Mouse (Mus musculus) E14TG2a.4 (cell line): ENCODE data around the gene Wfdc13.
"Not testable (repeated sequence)": the region's sequence is repeated elsewhere in the genome, so short reads cannot be mapped to it uniquely, and the experiment has no call there.

ENCODE experiments used
- H3K27me3 ChIP-seq: 2 replicates; pipeline ENCODE4 v1.6.1; 2014; ENCODE audit warnings: low read length, control low read depth; ENCODE audit not compliant: insufficient read depth
- H3K36me3 ChIP-seq: 2 replicates; pipeline ENCODE4 v1.6.1; 2014; ENCODE audit warnings: low read length, control low read depth; ENCODE audit not compliant: insufficient read depth
- H3K4me1 ChIP-seq: replicated peaks from 2 replicates; pipeline ENCODE4 v1.6.1; 2014; ENCODE audit warnings: low read depth, low read length, control low read depth
- H3K4me3 ChIP-seq: replicated peaks from 2 replicates; pipeline ENCODE4 v1.5.1; 2014; ENCODE audit warnings: mild to moderate bottlenecking, low read length
- H3K9me3 ChIP-seq: 2 replicates; pipeline ENCODE4 v1.6.1; 2014; ENCODE audit warnings: low read length, control low read depth
- CTCF ChIP-seq: conservative IDR thresholded peaks from 2 replicates; pipeline ENCODE4 v1.5.1; 2014; ENCODE audit warnings: low read length
- NANOG ChIP-seq: IDR thresholded peaks from 2 replicates; pipeline ENCODE4 v1.6.1; 2014; ENCODE audit warnings: borderline replicate concordance, low read length, mixed read lengths
- POU5F1 ChIP-seq: IDR thresholded peaks from 2 replicates; pipeline ENCODE4 v1.6.1; 2014; ENCODE audit warnings: low read length, borderline replicate concordance

Wfdc13 gene

DNA sequence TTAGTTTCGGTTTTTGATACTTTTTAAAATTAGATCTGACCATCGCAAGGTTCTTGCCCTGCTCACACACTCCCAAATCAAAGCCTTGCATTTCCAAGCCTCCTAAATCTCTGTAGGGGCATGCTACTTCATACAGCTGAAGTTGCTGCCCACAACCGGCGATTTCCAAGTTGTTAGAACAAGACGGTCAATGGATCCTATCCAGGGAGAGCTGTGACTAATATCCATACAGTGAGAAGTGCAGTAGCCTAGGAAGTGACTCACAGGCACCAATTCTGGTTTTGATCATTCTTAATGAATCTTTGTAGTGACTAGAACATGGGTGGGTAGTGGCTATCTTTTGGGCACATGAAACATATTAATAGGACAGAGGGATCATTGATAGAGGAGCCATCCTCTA, 16.9 kb downstream of the Wfdc13 start:
- no peak overlapping the region for H3K4me3 ChIP-seq
- H3K9me3 ChIP-seq = 0 out of 2 replicates have a peak, but pooled peaks cover 3% of the 10 kb centered on the region
- peaks cover 12% of the 10 kb centered on the region for H3K4me1 ChIP-seq
- peaks cover 6% of the 10 kb centered on the region; the same call in 1 of the 2 replicates for H3K27me3 ChIP-seq
- TF ChIP-seq NANOG = no peak
- no peak for TF ChIP-seq CTCF
- no peak for TF ChIP-seq POU5F1
- no peaks in the 10 kb centered on the region for H3K36me3 ChIP-seq

DNA sequence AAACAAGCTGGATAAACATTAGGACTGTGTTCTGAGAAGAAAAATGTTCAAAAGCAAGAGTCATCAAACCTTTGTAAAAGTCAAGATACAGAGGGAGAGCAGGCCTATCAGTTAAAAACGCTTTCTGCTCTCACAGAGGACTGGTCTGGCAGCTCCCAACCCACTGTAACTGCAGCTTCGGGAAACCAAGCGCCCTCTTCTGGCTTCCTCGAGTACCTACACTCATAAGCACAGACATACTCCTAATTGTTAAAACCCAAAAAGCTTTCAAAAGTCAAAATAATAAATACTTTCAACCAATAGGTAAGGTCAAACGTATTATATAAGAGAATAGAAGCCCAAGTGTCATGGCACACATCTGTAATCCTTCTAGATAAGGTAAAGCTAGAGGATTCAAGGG, 19.3 kb downstream of the Wfdc13 start:
- Histone ChIP-seq H3K4me3 (no peak overlapping the region), H3K9me3 (0 out of 2 replicates have a peak, but pooled peaks cover 3% of the 10 kb centered on the region), H3K36me3 (no peaks in the 10 kb centered on the region), H3K4me1 (peaks cover 6% of the 10 kb centered on the region), H3K27me3 (peaks cover 3% of the 10 kb centered on the region; the same call in 1 of the 2 replicates)
- TF ChIP-seq POU5F1 (no peak), NANOG (no peak), CTCF (peak; percentile 39)

DNA sequence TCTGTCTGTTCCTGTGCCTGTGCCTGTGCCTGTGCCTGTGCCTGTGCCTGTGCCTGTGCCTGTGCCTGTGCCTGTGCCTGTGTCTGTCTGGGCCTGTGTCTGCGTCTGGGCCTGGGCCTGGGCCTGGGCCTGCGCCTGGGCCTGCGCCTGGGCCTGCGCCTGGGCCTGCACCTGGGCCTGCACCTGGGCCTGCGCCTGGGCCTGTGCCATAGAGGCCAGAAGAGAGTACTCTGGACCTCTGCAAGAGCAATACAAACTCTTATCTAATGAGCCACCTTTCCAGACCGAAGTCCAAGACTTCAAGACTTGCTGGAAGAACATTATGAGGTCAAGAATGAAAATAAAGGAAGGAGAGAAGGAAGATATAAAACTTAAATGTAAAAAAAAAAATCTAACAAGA, 20.4 kb downstream of the Wfdc13 start:
- peaks cover 6% of the 10 kb centered on the region for H3K4me1 ChIP-seq
- peaks cover 3% of the 10 kb centered on the region; the same call in 1 of the 2 replicates for H3K27me3 ChIP-seq
- no peak for TF ChIP-seq CTCF
- TF ChIP-seq POU5F1 = no peak
- no peak for TF ChIP-seq NANOG
- H3K4me3 ChIP-seq = no peak overlapping the region
- H3K36me3 ChIP-seq = no peaks in the 10 kb centered on the region
- H3K9me3 ChIP-seq = 0 out of 2 replicates have a peak, but pooled peaks cover 3% of the 10 kb centered on the region

DNA sequence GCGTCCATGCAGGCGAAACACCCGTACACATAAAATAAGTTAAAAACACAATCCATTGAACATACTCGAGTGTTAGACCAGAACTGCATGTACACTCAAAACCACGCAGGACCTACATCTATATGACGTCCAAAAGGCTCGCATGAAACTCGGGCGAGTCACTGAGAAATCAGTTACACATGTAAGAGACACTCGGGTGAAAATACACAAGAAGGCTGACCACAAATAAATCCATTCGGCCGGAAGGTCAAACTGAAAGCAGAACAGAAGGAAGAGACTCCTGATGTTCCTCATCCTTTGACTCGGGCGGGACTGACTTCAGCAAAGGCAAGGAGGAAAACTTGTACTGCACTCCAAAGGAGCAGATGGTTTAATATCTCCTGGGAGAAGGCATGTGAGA, 21.1 kb downstream of the Wfdc13 start:
- Histone ChIP-seq H3K4me1 (peaks cover under 1% of the 10 kb centered on the region; the same call in 1 of the 2 replicates), H3K4me3 (no peak overlapping the region), H3K9me3 (0 out of 2 replicates have a peak, but pooled peaks cover 3% of the 10 kb centered on the region), H3K27me3 (peaks cover 3% of the 10 kb centered on the region; the same call in 1 of the 2 replicates), H3K36me3 (no peaks in the 10 kb centered on the region)
- TF ChIP-seq POU5F1 = no peak
- no peak for TF ChIP-seq NANOG
- no peak for TF ChIP-seq CTCF

DNA sequence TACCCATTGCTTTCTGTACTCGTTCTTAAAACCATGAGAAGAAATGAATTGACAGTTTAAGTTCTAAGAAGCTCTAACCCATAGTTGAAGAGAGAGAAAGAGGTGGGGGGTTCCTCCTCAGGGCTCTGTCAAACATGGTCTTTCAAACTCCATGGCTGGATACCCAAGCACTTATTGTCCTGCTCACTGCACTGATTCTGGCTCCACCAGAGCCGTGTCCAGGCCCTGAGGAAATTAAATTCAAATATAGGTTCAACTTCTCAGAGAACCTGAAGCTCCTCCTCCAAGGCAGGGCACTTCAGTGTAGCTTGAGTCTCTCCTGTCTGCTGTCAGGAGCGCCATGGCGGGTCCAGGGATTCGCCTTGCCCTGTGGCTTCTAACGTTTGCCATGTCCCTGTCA, 30.1 kb downstream of the Wfdc13 start, which contains the start of gene Spint5:
Spint5 (plus strand) TSS at position 301 of the 400 bp plus-strand sequence.
- H3K36me3 ChIP-seq = no peaks in the 10 kb centered on the region
- TF ChIP-seq POU5F1 = no peak
- H3K4me1 ChIP-seq = no peaks in the 10 kb centered on the region
- H3K9me3 ChIP-seq = no peaks in the 10 kb centered on the region
- H3K4me3 ChIP-seq = no peak within 1 kb of the TSS
- H3K27me3 ChIP-seq = 0 out of 2 replicates have a peak, but pooled peaks cover 9% of the 10 kb centered on the region

DNA sequence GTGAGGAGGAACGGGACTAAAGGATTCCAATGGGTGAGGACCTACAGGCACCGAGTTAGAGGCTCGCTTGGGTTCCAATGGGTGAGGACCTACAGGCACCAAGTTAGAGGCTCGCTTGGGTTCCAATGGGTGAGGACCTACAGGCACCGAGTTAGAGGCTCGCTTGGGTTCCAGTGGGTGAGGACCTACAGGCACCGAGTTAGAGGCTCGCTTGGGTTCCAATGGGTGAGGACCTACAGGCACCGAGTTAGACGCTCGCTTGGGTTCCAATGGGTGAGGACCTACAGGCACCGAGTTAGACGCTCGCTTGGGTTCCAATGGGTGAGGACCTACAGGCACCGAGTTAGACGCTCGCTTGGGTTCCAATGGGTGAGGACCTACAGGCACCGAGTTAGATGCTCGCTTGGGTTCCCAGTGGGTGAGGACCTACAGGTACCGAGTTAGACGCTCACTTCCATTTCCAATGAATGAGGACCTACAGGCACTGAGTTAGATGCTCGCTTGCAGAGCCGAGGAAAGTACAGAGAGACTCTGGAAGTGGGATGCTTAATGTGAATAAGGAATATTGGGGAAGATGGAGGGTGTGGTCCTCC, 31.4 kb downstream of the Wfdc13 start:
- not testable (repeated sequence) for H3K4me3 ChIP-seq, H3K36me3 ChIP-seq, H3K27me3 ChIP-seq, H3K9me3 ChIP-seq, H3K4me1 ChIP-seq

DNA sequence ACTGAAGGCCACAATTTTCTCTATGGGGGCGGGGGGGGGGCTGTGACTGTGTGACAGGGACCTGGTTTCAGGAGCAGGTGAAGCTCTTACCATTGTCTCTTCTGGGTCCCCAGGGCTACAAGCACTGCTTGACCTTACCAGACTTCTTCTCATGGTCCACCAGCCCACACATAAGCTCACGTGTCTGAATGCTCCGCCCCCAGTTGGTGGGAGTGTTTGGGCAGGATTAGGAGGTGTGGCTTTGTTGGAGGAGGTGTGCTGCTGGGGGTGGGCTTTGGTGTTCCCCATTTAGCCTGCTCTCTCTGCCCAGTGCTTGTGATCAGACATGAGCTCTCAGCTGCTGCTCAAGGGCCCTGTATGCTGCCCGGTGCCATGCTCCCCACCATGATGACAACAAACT, 38.4 kb downstream of the Wfdc13 start:
- 0 out of 2 replicates have a peak, but pooled peaks cover 3% of the 10 kb centered on the region for H3K4me1 ChIP-seq
- 0 out of 2 replicates have a peak, but pooled peaks cover 5% of the 10 kb centered on the region for H3K27me3 ChIP-seq
- TF ChIP-seq NANOG = no peak
- no peak for TF ChIP-seq POU5F1
- TF ChIP-seq CTCF = no peak
- H3K4me3 ChIP-seq = no peak overlapping the region
- no peaks in the 10 kb centered on the region for H3K9me3 ChIP-seq
- H3K36me3 ChIP-seq = no peaks in the 10 kb centered on the region

DNA sequence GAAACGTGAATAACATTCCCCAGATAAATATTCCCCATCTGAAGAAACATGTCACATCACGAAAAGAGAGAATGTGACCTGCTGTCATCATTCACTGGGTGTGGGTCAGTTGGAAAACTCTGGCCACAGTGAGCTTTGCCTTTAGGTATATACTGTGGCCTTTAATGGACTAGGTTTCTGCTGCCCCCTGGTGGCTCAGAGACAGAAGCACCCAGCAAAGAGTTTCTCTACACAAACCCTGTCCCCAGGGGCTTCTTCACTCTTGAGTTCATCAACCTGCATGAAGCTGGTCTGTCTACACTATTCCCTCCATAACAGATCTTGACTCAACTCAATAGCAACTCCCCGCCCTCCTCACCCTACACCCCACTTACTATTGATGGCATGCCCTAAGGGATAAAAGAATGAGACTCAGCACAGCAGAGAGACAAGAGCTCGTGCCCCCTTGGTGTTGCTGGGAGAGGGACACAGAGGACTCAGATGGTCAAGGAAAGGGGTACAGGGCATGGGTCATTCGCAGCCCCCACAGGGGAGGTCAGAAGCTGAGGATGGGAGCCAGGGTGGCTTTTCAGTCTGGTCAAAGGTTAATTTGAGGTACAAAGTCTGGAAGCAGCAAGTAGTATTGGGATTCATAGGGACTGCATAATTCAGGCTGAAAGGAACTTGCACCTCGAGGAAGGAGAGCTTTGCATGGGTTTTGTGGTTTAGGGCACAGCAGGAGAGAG, 41.1 kb downstream of the Wfdc13 start:
- Histone ChIP-seq H3K27me3 (0 out of 2 replicates have a peak, but pooled peaks cover 5% of the 10 kb centered on the region), H3K4me1 (0 out of 2 replicates have a peak, but pooled peaks cover 3% of the 10 kb centered on the region), H3K9me3 (no peaks in the 10 kb centered on the region), H3K4me3 (no peak overlapping the region), H3K36me3 (no peaks in the 10 kb centered on the region)
- TF ChIP-seq POU5F1 (no peak), CTCF (peak; percentile 70), NANOG (no peak)

DNA sequence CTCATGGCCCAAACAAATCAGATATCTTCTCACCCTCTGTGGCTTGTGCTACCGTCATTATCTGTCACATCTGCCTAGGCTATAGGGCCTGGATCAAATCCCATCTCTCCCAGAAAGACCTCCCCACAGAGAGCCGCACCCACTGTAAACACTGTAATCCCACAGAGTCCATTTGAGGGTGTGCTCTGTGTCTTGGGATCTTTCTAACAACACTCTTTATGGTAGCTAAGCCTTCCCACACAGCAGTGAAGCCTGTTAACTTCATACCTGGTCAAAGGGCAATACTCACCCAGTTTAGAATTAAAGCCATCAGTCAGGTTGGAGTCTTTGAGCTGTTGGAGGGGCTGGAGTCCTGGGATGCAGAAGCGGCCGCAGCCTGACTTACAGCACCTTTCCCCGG, 46.8 kb downstream of the Wfdc13 start:
- Histone ChIP-seq H3K27me3 (no peaks in the 10 kb centered on the region; the same call in 1 of the 2 replicates), H3K4me3 (no peak overlapping the region), H3K36me3 (no peaks in the 10 kb centered on the region), H3K9me3 (no peaks in the 10 kb centered on the region), H3K4me1 (peaks cover 8% of the 10 kb centered on the region)
- TF ChIP-seq NANOG (no peak), CTCF (no peak), POU5F1 (no peak)
